Comparison of ENCODE assay signal across 18 mouse cellular contexts in genomic region chr3:131480659-131481058, GRCm38 (mm10). TPM values are rescaled to one million over a fixed set of nuclear protein-coding genes. Genes with fewer than 3 reads are reported as not detected.
DNase-seq lines count a peak whose midpoint lies in the region; ATAC-seq and TF ChIP-seq lines count a peak whose summit lies in the region.
"Had no signal": no experiment of that assay in that cellular context is flagged by ENCODE, and none has a peak within 500 bp of the region (broad histone marks: within the 10 kb centered on the region; RNA-seq: fewer than 3 reads in every experiment).

No protein-coding gene starts in this region.

- no peak overlapping the region for H3K4me2 ChIP-seq in liver, postnatal 0 days (ENCODE audit: low read depth, low read length)
- H3K4me2 ChIP-seq: lung, embryonic 15.5 days; midbrain, embryonic 12.5 days; neural tube, embryonic 12.5 days had no signal

- TF ChIP-seq EP300 in liver, postnatal 0 days (IDR thresholded peaks at IDR 0.05; ENCODE audit: low read depth) = no peak

- H3K4me3 ChIP-seq in lung, adult 2 months (replicated peaks; ENCODE audit: extremely low read depth, low read depth, low read length) = no peak overlapping the region
- no peak overlapping the region for H3K4me3 ChIP-seq in E14TG2a.4 (replicated peaks; ENCODE audit: low read length)
- no peak overlapping the region for H3K4me3 ChIP-seq in liver, postnatal 0 days (ENCODE audit: low read depth, low read length)
- H3K4me3 ChIP-seq: erythroblast, embryonic 14.5 days; lung, embryonic 15.5 days; midbrain, embryonic 12.5 days; neural tube, embryonic 12.5 days had no signal

- intact Hi-C loops in heart, postnatal 36 days (cut with DNase I) = no loop called here

- 65% methylated on average over 3 of the region's 3 CpGs for WGBS in lung, adult 2 months
- 53% methylated on average over 3 of the region's 3 CpGs for WGBS in liver, postnatal 0 days (ENCODE audit: insufficient replicate concordance)

- no peak overlapping the region for H3K27ac ChIP-seq in liver, postnatal 0 days (ENCODE audit: low read depth)
- H3K27ac ChIP-seq: lung, embryonic 15.5 days; midbrain, embryonic 12.5 days; neural tube, embryonic 12.5 days had no signal

- no peaks in the 10 kb centered on the region for H3K4me1 ChIP-seq in lung, adult 2 months (ENCODE audit: control insufficient read depth, insufficient read depth, low read length)
- H3K4me1 ChIP-seq in E14TG2a.4 (replicated peaks; ENCODE audit: low read depth, low read length) = peaks cover 24% of the 10 kb centered on the region
- H3K4me1 ChIP-seq in liver, postnatal 0 days (ENCODE audit: insufficient read depth) = peaks cover 13% of the 10 kb centered on the region; the same call in 1 of the 2 replicates
- H3K4me1 ChIP-seq: midbrain, embryonic 12.5 days; neural tube, embryonic 12.5 days had no signal

- 0 out of 2 replicates have a peak, but pooled peaks have one; percentile 6 for TF ChIP-seq CTCF in lung, adult 2 months (IDR thresholded peaks at IDR 0.05; ENCODE audit: insufficient read depth, low read length)
- peak; percentile 94 for TF ChIP-seq CTCF in E14TG2a.4 (conservative IDR thresholded peaks at IDR 0.05; ENCODE audit: low read length)
- TF ChIP-seq CTCF in liver, postnatal 0 days (IDR thresholded peaks at IDR 0.05; ENCODE audit: low read depth) = peak; percentile 62

- H3K9me3 ChIP-seq in E14TG2a.4 (ENCODE audit: low read length) = no peaks in the 10 kb centered on the region; the same call in 1 of the 2 replicates
- H3K9me3 ChIP-seq in liver, postnatal 0 days (ENCODE audit: low read length) = no peaks in the 10 kb centered on the region
- H3K9me3 ChIP-seq: lung, embryonic 15.5 days; midbrain, embryonic 12.5 days; neural tube, embryonic 12.5 days had no signal

- TF ChIP-seq POLR2A in lung, adult 2 months (IDR thresholded peaks at IDR 0.05; ENCODE audit: borderline replicate concordance, extremely low read depth, low read depth, low read length) = no peak

- peak; percentile 36 for DNase-seq in heart, adult 11 months
- no peak for DNase-seq in heart, postnatal 36 days
- DNase-seq in lung, adult 2 months = no peak
- no peak for DNase-seq in lung, postnatal 14 days
- no peak for DNase-seq in liver, postnatal 0 days
- no peak for DNase-seq in spleen, postnatal 14 days (ENCODE audit: low spot score in 2 of 2)
- no peak for DNase-seq in urinary bladder, adult 18-20 months (ENCODE audit: low spot score in 2 of 2)
- DNase-seq: cerebellum, adult 9-10 months; heart, adult 18-20 months; heart, postnatal 14 days; kidney, postnatal 4 days; thymus, postnatal 25 days had no signal

- no peak for ATAC-seq in liver, postnatal 0 days
- ATAC-seq: inflammation-experienced regulatory T-cells, adult 6 months had no signal

- no peaks in the 10 kb centered on the region for H3K27me3 ChIP-seq in E14TG2a.4 (ENCODE audit: insufficient read depth, low read length)
- no peaks in the 10 kb centered on the region for H3K27me3 ChIP-seq in liver, postnatal 0 days (ENCODE audit: insufficient read depth, low read length)
- H3K27me3 ChIP-seq: lung, embryonic 15.5 days; midbrain, embryonic 12.5 days; neural tube, embryonic 12.5 days had no signal

- H3K36me3 ChIP-seq in E14TG2a.4 (ENCODE audit: insufficient read depth, low read length) = no peaks in the 10 kb centered on the region
- H3K36me3 ChIP-seq in liver, postnatal 0 days (replicated peaks; ENCODE audit: insufficient read depth, low read length) = no peaks in the 10 kb centered on the region; the same call in 1 of the 2 replicates
- H3K36me3 ChIP-seq: lung, embryonic 15.5 days; midbrain, embryonic 12.5 days; neural tube, embryonic 12.5 days had no signal

- H3K9ac ChIP-seq in liver, postnatal 0 days (replicated peaks) = no peak overlapping the region
- H3K9ac ChIP-seq: lung, embryonic 15.5 days; midbrain, embryonic 12.5 days; neural tube, embryonic 12.5 days had no signal

RNA-seq across cellular contexts. Expression of gene Sgms2, which starts 10.6 kb away (rescaled TPM):
- total RNA-seq in heart, postnatal 36 days (2021) = 1 to 10 TPM; 1.4 to 3.2 TPM
- 1.7 and 2.6 TPM in 2 replicates for polyA plus RNA-seq in lung, adult 2 months (2012; rRNA removed)
- 9.2 and 12.5 TPM in 2 replicates for polyA plus RNA-seq in liver, postnatal 0 days (2015; fragmentation: Nextera tagmentation; extraction: Ambion mirVana)

Comparison
In these comparisons a context has a peak if more than half of its experiments do, and no peak if none do; other contexts are left out.
1. CTCF ChIP-seq: peak in every context shown above with its lines; median percentile 94 in E14TG2a.4; 62 in liver, postnatal 0 days; 6 in lung, adult 2 months.